Mouse (Mus musculus): Measurements from ENCODE around the gene Ttc32. TPM values are rescaled to one million over a fixed set of nuclear protein-coding genes. Genes with fewer than 3 reads are reported as not detected.
"Not testable (repeated sequence)": the region's sequence is repeated elsewhere in the genome, so short reads cannot be mapped to it uniquely, and the experiment has no call there.

Ttc32 gene
- total RNA-seq (2021): 10 to 100 TPM; 18.3 to 22.8 TPM

GRCm38 (mm10) chr12:9029888-9030723 is at the start of gene Ttc32:
Gene Ttc32, plus strand, starts transcription at chr12:9029997.
- peak; percentile 96 to 97 for DNase-seq
- intact Hi-C loops (cut with DNase I): loop anchor here (2.0 to 10.0 kb wide), 3 partner anchors 393 to 1361 kb away; partner anchors contain the start of gene Rdh14

GRCm38 (mm10) chr12:8993231-8993630 is 36.6 kb upstream of the Ttc32 start:
- intact Hi-C loops (cut with DNase I): no loop called here
- DNase-seq: no peak

GRCm38 (mm10) chr12:8998318-8998717 is 31.5 kb upstream of the Ttc32 start:
- no peak for DNase-seq
- intact Hi-C loops (cut with DNase I): no loop called here

GRCm38 (mm10) chr12:9002038-9002648 is 27.7 kb upstream of the Ttc32 start:
- intact Hi-C loops (cut with DNase I): loop anchor here (1.0 to 10.0 kb wide), 5 partner anchors 113 to 687 kb away; partner anchors contain the start of gene Hs1bp3

GRCm38 (mm10) chr12:9007146-9007545 is 22.7 kb upstream of the Ttc32 start:
- intact Hi-C loops (cut with DNase I): loop anchor here (10.0 kb wide), 1 partner anchor 692 kb away; the partner anchor contains the start of gene Hs1bp3
- DNase-seq: no peak

More at GRCm38 (mm10) chr12:9002038-9002648, 27.7 kb upstream of the Ttc32 start:
- peak; percentile 65 to 77 for DNase-seq

- intact Hi-C loops (cut with DNase I): loop anchor here (10.0 kb wide), 1 partner anchor 693 kb away; the partner anchor contains the start of gene Hs1bp3
Measured at GRCm38 (mm10) chr12:9007811-9008210, 22.0 kb upstream of the Ttc32 start.

GRCm38 (mm10) chr12:9010311-9010710 is 19.5 kb upstream of the Ttc32 start:
- DNase-seq: no peak
- intact Hi-C loops (cut with DNase I): no loop called here

More at GRCm38 (mm10) chr12:9007811-9008210, 22.0 kb upstream of the Ttc32 start:
- no peak for DNase-seq

- no peak for DNase-seq
- intact Hi-C loops (cut with DNase I): no loop called here
Measured at GRCm38 (mm10) chr12:9016376-9016775, 13.4 kb upstream of the Ttc32 start.

GRCm38 (mm10) chr12:9020431-9020830 is 9.4 kb upstream of the Ttc32 start:
- intact Hi-C loops (cut with DNase I): loop anchor here (10.0 kb wide), 1 partner anchor 696 kb away; no protein-coding TSS in a partner anchor
- no peak for DNase-seq

GRCm38 (mm10) chr12:9020986-9021385 is 8.8 kb upstream of the Ttc32 start:
- intact Hi-C loops (cut with DNase I): loop anchor here (10.0 kb wide), 1 partner anchor 696 kb away; no protein-coding TSS in a partner anchor
- DNase-seq: no peak

GRCm38 (mm10) chr12:9023031-9023430 is 6.8 kb upstream of the Ttc32 start:
- intact Hi-C loops (cut with DNase I): loop anchor here (10.0 kb wide), 1 partner anchor 698 kb away; no protein-coding TSS in a partner anchor
- DNase-seq: no peak

- intact Hi-C loops (cut with DNase I): loop anchor here (10.0 kb wide), 1 partner anchor 699 kb away; no protein-coding TSS in a partner anchor
- DNase-seq: no peak
Measured at GRCm38 (mm10) chr12:9024071-9024470, 5.7 kb upstream of the Ttc32 start.

GRCm38 (mm10) chr12:9024736-9025135 is 5.1 kb upstream of the Ttc32 start:
- peak; percentile 64 to 67 for DNase-seq
- intact Hi-C loops (cut with DNase I): loop anchor here (5.0 to 10.0 kb wide), 2 partner anchors 387 to 700 kb away; no protein-coding TSS in a partner anchor

- no peak for DNase-seq
Measured at GRCm38 (mm10) chr12:9026843-9027242, 3.0 kb upstream of the Ttc32 start.

GRCm38 (mm10) chr12:9028816-9029215 is 981 bp upstream of the Ttc32 start:
- not testable (repeated sequence) for DNase-seq
- intact Hi-C loops (cut with DNase I): loop anchor here (5.0 to 10.0 kb wide), 2 partner anchors 392 to 704 kb away; no protein-coding TSS in a partner anchor

More at GRCm38 (mm10) chr12:9026843-9027242, 3.0 kb upstream of the Ttc32 start:
- intact Hi-C loops (cut with DNase I): loop anchor here (5.0 to 10.0 kb wide), 2 partner anchors 390 to 702 kb away; no protein-coding TSS in a partner anchor

- no peak for DNase-seq
- intact Hi-C loops (cut with DNase I): loop anchor here (5.0 to 10.0 kb wide), 2 partner anchors 392 to 705 kb away; no protein-coding TSS in a partner anchor
Measured at GRCm38 (mm10) chr12:9029506-9029887, 300 bp upstream of the Ttc32 start.

GRCm38 (mm10) chr12:9031166-9031565 is 1.4 kb downstream of the Ttc32 start:
- intact Hi-C loops (cut with DNase I): loop anchor here (2.0 kb wide), 1 partner anchor 1360 kb away; the partner anchor contains the start of gene Rdh14
- no peak for DNase-seq

GRCm38 (mm10) chr12:9033140-9033539 is 3.3 kb downstream of the Ttc32 start:
- DNase-seq: no peak
- intact Hi-C loops (cut with DNase I): no loop called here

- intact Hi-C loops (cut with DNase I): no loop called here
- DNase-seq: no peak
Measured at GRCm38 (mm10) chr12:9036409-9036808, 6.6 kb downstream of the Ttc32 start.

GRCm38 (mm10) chr12:9040177-9040576 is 10.4 kb downstream of the Ttc32 start:
- intact Hi-C loops (cut with DNase I): no loop called here
- no peak for DNase-seq

GRCm38 (mm10) chr12:9040686-9041085 is 10.9 kb downstream of the Ttc32 start:
- DNase-seq: no peak

More at GRCm38 (mm10) chr12:9040686-9041085, 10.9 kb downstream of the Ttc32 start:
- intact Hi-C loops (cut with DNase I): no loop called here
